Mouse (Mus musculus) left cerebral cortex, postnatal 25 days (tissue): ENCODE measurements at regions not wholly inside any gene's neighbourhood (a gene's known extent, or its start where the extent isn't known, plus 50 kb on each side); places are given as distances from the start of the nearest gene placed in this dataset.
"Not testable (repeated sequence)": the region's sequence is repeated elsewhere in the genome, so short reads cannot be mapped to it uniquely, and the experiment has no call there.

Experiments used
- DNase-seq, 2 experiments: peaks; one replicate each; pipeline ENCODE4 v3.0.0; 2022; ENCODE audit warnings: low spot score in 2 of 2, mixed read lengths in 1 of 2
- intact Hi-C: fragments of 180-260 bp; cut with DNase I; formaldehyde crosslinking; loops from one replicate; pipeline ENCODE4 v1.15.1; 2025

DNA sequence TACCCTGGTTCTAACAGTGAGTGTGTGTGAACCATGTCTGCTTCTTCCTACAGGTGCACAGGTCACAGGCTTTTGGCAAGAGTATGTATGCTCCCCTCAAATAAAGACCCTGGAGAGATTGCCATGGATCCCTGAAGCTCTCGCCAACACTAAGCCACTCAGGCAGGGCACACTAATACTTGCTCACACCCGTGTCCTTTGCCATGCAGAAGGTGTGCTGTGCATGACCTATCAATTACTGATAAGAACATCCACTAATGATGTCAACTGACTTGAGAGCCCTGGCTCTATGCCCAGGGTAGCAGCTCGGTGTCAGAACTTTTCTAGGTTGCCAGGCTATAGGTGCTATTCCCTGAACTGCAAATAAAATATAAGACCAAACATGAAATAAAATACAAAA is 229.1 kb upstream of the Irx4 start:
- intact Hi-C loops: no loop called here
- no peak for DNase-seq

DNA sequence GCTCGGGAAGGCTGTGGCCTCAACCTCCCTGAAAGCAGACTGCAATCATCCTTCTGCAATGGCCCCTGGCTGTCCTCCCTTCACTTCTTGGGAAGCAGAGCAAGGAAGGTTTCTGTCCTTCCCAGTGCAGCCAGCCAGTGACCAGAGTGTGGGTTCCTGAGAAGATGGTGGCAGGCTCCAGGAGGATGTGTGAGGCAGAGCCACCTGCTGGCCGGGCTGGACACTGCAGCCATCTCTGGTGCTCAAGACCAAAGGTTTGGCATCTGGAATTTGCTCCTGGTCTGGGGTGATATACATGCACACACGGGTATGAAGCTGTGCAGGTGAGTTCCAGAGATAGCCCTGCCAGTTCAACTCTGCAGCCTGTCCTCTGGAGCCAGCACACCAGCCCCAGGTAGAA is 227.2 kb upstream of the Irx4 start:
- peak; percentile 42 to 64 for DNase-seq
- intact Hi-C loops: no loop called here

DNA sequence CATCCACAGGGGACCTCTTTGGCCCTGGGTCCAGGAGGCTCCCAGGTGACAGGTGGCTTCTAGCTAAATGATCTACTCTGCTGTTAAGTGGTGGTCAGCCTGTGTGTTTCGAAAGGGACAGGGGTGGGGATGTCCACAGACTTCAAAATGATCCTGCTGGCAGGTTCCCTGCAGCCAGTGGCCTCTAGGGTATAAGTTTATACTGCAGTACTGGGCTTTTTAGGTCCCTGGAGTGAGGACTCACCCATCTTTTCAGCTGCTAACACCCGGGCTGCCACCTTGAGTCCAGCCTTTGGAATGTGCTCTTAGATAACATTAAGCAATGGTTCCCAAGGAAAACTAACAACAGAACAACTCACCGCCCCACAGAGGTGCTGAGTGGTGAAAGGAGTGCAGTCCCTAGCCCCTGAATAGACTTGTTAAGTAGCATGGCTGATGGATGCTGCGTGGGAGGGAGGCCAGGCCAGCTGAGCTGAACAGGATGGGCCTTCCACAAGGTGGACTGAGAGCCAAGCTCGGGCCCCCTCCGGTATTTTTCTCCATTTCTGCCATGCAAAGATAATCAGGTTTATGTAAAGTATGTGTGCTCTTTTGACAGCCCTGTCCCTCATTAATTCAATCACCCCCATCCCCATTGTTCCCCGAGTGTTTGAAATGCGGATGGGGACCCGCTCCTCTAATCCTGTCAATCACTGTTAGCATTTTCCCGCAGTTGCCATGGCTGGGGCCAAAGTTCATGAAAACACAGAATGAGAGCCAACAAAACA is 226.0 kb upstream of the Irx4 start:
- intact Hi-C loops: no loop called here
- DNase-seq: peak; percentile 13 to 48

DNA sequence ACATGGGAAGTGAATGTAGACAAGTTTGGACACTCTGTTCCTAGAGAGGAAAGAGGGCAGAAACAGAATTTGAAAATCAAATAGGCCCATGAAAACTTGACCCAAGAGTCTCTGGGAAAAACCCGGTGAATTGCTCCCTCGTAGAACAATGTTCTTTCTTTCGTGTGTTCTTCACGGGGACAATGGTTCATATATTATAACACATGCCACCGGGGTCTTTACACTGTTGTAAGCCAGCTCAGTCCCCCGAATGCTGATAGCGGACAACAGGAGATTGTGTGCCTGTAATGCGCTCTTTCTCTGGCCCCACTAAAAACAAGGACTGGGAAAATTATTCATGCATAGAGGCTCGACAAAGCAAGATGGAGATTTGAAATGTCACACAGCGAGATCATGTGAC is 225.4 kb upstream of the Irx4 start:
- DNase-seq: no peak
- intact Hi-C loops: loop anchor here (5.0 kb wide), 1 partner anchor 398 kb away; no protein-coding TSS in a partner anchor

DNA sequence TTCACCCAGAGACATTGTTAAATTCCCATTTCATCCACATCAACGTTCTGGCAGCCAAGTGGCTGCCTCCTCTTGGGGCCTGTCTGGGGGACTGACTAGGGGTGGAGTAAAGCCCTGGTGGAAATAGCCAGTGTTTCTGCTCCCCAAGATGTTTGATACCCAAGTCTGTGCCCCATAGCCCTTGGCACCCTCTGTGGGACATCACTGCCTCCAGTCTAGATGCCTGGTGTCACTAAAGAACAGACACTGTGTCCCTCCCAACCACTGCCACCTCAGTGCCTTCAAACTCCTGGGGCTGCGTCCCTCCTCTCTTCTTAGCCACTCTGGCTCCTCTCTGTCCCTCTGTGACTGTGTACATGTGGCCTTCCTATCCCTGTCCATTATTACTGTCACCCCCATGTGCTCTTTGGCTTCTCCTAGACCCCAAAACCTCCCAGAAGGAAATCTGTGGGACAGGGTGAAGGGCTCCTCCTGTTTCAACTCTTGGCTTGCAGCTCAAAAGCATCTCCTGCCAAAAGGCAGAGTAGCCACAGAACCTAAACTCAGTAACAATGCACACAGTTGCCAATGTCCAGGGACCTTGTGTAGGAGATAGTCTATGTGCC is 224.8 kb upstream of the Irx4 start:
- no peak for DNase-seq
- intact Hi-C loops: loop anchor here (5.0 kb wide), 1 partner anchor 398 kb away; no protein-coding TSS in a partner anchor

DNA sequence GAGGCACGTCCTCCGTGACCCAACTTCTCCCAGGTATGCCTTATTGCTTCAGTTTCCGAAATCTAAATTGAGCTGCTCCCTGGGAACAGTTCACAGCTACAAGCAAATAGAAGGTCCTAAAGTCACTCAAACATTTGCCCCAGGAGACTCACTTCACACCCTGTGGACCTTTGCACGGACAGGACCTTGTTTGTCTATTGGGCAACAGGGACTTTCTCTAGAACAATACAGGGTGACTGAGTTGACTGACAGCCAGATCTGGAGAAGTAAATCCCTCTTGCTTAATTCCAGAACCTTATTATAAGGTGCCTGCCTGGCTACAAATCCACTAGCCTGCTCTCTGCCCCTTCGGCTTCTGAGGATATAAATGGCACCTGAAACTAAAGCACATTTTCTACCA is 220.5 kb upstream of the Irx4 start:
- no peak for DNase-seq
- intact Hi-C loops: loop anchor here (5.0 kb wide), 1 partner anchor 402 kb away; no protein-coding TSS in a partner anchor

DNA sequence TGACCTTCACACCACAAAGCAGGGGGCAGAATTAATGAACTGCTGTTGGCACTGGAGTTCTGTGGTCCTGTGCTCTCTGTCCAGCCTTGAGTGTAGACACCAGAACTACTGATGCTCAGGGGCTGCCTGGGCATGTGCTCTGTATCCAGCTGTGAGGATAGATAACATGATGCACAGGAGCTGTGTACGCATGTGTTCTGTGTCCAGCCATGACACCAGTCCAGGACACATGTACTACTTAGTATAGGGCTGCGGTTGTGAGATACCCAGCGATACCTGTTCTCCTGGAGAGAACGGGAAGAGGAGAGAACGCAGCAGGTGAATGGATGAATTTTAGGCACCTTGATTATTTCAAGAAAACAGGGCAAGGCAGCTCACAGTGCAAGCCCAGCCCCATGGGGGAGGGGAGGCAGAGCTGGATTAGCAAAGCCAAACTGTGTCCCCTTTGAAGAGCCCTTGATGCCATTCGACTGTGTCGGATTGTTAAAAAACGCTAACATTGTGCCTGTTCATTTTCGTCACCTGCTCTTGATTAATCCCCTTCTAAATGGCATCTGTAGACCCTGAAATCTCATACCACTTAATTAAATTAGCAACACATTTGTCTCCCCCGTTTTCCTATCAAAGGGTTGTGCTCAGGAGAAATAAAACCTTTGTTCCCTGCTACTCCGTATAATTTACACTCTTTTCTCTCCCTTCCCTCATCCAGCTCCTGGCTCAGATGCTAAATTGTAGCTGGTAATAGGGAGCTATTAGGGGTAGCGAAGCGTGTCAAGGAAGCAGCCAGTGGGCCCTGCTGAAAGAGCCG is 218.8 kb upstream of the Irx4 start:
- no peak for DNase-seq

DNA sequence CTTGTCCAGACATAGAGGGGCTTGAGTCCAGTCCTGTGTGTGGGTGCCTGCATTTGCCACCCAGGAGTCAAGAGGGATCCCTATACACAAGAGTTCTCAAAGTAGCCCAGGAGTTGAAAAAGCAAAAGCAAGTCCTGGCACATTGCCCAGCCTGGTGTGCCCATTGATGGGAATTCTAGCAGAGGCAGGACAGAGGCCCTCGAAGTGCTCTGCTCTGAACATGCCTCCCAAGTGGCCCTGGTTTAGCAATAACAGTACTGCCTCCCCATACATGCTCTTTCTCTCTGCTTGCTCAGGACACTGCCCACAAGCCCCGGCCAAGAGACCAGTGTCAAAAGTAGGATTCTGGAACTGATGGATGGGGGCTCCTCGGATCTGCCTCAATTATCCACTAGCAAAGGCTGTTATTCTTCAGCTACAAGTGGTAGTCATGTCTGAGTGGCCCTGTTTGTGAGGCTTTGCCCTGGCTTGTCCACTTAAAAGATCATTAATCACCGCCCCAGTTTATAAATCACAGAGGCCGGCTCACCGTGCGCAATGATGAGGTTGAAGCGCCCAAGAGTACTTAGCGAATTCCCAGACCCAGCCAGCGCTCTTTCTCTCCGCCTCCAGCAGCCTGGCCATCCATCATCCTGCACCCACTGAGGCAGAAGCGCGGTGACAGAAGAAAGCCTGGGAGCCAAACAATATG is 190.3 kb upstream of the Irx4 start:
- intact Hi-C loops: no loop called here
- DNase-seq: no peak

More for the DNA sequence above, 218.8 kb upstream of the Irx4 start:
- intact Hi-C loops: no loop called here

DNA sequence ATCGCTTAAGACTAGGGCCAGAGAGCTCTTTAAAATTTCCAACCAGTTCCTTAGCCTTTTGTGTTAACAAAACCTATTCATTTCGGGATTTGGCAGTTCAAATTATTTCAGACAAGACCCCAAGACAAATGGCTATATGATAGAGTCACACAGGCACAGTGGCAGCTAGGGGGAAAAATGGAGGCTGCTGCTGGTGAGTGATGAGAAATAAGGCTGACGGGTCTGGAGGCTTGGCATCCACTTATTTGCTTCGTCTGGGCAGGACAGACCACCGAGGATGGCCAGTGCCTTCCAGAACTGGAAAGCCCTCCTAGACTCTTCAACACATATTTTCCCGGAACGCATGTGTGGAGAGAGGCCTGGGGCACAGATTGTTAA is 189.8 kb upstream of the Irx4 start:
- intact Hi-C loops: no loop called here
- DNase-seq: no peak

DNA sequence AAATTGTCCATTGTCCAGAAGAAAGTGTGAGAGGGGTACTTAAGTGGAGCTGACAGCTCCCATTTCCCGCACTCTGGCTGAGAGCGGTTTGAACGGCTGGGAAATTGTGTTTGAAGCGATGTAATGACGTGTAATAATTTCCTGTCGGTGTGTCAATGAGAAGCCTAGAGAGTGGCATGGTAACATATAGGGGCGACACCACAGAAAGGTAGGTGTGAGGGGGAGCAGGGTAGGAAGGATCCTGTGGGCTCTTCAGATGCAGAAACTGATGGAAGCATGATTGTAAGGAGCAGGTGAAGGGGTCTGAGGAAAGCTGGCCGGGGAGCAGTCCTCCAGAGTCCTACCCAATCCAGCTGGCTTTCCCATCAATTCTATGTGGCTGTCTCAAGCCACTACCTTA is 189.2 kb upstream of the Irx4 start:
- intact Hi-C loops: no loop called here
- no peak for DNase-seq

DNA sequence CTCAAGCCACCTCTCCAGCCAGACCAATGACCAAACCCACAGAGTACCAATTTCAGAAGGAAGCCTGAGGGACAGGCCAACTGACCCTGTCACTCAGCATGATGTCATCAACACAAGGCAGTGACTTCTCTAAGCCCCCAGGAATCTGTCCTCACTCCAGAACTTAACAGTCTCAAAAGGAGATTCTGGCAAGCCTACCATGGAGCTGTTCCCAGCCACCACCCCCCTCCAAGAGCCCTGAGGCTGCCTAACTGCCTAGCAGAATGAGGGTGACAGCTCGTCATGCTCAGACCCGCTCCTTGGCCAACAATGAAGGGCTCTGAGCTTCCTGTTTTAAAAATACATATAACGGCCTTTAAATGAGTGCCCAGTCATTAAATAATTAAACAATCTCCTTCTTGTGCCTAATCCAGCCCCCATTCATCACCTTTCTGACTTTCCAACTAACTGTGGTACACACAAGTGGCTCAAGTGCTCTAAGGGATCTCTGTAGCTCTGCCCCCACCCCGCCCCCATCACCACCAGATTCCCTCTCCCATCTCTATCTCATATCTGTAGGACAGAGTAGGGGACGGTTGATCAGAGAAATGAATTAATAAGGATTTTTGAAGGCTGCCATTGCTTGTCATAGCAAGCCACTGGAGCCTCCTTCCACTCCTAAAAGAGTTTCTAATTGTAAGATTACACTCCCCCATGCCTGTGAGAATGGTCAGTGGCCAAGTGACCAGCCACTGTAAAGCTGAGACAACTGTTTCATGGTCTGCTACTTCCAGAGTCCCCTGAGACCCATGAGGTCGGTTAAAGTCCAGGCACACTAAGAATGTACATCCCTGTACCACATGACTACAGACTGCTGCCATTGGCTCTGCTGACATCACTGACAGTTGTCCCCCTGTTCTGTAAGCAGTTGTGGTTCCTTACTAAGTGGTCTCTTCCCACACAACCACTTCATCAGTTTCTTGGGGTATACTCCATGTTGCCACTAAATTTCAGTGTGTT is 188.1 kb upstream of the Irx4 start:
- intact Hi-C loops: no loop called here
- DNase-seq: no peak

DNA sequence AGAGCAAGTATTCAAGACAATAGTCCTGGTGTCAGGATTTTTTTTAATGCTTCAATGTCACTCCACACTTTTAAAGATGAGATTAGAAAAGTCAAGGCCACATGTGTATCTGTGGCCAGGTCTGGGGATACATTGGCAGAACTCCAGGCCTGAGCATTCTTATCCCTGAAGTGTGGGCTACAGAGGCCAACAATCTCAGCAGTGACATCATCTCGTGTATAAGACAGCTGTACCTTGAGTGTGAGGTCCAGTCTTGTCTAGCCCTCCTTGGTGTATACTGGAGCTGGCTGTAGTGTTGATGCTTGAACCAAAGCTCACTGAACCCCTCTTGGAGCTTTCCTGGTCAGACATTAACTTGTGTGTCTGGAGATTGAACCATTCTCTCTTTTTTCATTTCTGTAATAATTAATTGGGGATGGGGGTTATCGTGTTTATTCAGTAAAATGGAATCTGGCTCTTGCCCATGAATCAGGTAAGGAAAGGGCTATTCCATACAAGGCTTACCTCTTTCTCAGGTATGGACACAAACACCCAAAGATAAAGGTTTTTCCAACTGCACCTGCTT is 182.3 kb upstream of the Irx4 start:
- intact Hi-C loops: no loop called here
- DNase-seq: no peak

DNA sequence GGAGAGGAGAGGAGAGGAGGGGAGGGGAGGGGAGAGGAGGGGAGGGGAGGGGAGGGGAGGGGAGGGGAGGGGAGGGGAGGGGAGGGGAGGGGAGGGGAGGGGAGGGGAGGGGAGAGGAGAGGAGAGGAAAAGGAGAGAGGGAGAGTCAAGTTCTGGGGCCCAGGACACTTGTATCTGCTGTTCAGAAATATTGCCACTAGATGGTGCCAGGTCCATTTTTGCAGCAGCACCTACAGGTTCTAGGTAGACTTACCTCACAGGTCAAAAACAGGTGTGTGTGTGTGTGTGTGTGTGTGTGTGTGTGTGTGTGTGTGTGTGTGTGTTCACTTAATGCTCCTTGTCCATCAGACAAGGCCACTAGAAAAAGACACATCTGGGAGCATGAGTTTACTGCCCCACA is 172.5 kb upstream of the Irx4 start:
- intact Hi-C loops: loop anchor here (5.0 kb wide), 1 partner anchor 224 kb away; no protein-coding TSS in a partner anchor
- not testable (repeated sequence) for DNase-seq

DNA sequence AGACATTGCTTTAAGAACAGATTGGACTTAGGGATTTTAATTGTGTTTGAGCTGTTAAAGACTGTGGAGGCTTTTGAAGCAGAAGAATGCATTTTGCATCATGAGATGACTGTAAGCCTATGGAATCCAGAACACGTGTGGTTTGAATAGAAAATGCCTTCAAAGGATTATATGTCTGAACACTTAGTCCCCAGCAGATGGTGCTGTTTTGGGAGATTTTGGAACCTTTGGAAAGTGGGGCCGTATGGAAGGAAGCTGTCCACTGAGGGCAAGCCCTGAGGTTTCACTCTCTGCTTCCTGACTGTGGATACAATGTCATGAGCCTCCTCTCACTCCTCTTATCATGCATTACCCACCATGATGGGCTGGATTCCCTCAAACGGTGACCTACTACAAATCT is 168.4 kb upstream of the Irx4 start:
- intact Hi-C loops: loop anchor here (5.0 kb wide), 1 partner anchor 325 kb away; no protein-coding TSS in a partner anchor
- DNase-seq: no peak

DNA sequence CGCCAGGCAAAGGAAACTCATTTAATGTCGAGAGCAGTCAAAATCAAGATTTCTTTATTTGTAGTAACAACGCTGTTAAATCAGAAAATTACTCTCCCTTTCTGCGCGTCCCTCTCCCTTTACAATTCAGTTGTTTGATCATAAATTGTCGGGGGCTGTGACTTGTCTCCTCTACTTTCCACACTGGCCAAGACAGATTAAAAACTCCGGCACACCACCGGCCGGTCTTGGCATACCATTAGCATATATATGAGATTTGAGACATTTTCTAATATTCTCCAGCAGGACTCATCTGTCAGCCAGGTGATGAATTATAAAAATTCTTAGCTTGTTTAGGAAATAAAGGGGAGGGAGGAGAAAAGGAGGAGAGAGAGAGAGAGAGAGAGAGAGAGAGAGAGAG is 162.8 kb upstream of the Irx4 start:
- DNase-seq: no peak
- intact Hi-C loops: no loop called here

DNA sequence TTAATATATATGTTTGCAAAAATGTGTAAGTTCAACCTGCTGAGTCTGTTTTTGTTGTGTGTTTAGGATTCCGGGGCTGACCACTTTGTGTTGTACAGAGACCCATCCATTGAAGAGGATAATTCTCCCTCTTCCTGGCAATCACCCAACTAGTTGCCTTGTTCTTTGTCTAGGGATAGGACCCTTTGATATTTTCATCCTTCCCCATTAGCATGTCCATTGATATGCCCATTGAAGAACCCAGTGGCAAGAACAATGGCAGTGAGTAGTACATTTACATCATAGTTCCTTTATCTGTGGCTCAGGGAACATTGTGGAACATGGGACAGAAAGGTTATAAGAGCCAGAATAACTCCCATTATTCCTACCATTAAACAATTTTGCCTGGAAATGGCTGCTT is 160.9 kb upstream of the Irx4 start:
- DNase-seq: no peak
- intact Hi-C loops: no loop called here

DNA sequence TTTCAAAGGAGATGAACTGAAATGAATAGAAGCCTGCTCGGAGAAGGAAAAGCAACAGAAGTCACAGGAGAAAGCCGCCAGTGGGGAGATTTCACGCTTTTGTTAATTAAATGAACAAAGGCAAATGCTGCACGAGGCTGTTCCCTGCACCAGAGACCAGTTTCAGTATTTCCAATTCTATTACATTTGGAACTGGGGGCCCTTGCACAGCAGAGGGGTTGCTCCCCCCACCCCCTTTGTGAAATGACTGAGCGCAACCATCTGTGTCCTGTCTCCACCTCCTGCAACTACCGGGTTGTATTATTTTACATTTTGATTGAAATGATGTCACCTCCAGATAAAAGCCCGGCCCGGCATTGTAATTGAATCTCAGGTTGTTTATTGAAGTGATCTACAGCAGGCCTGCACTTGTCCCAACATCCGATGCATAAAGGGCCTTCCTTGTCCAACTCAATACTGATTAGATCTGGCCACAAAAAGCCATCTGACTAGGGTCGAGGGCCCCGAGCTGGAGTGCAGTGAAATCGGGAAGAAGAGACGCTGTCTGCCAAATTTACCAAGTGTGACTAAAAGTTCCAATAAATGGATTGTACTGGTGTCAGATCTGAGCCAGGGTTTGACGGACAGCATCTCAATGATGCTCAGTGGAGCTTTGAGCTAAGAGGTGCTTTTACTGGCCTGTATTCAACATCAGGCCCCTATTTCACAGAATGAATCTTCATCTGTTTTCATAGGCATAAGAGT is 152.9 kb upstream of the Irx4 start:
- DNase-seq: no peak
- intact Hi-C loops: no loop called here
